Mouse (Mus musculus) hindbrain, postnatal 0 days (tissue): ENCODE results near the gene Nf1. TPM values are rescaled to one million over a fixed set of nuclear protein-coding genes. Genes with fewer than 3 reads are reported as not detected.

Source experiments
- ATAC-seq: fragments of 200-750 bp; cut with Nextera tagmentation; 2 replicates; pipeline ENCODE4 v1.8.0; 2017; ENCODE audit warnings: mild to moderate bottlenecking, moderate TSS enrichment, moderate library complexity
- DNase-seq: peaks from one replicate; pipeline ENCODE4 v3.0.0-alpha.2; 2015; ENCODE audit warnings: low spot score
- H3K27ac ChIP-seq: fragments of 300-500 bp; sonication (generic); 2 replicates; pipeline ENCODE4 v1.5.1; 2014; ENCODE audit warnings: mild to moderate bottlenecking
- H3K27me3 ChIP-seq: fragments of 300-500 bp; sonication (generic); 2 replicates; pipeline ENCODE4 v1.6.1; 2014; ENCODE audit warnings: low read length, mixed read lengths; ENCODE audit not compliant: insufficient read depth
- H3K36me3 ChIP-seq: fragments of 300-500 bp; sonication (generic); 2 replicates; pipeline ENCODE4 v1.6.1; 2014; ENCODE audit warnings: low read length, mixed read lengths; ENCODE audit not compliant: insufficient read depth
- H3K4me1 ChIP-seq: fragments of 300-500 bp; sonication (generic); 2 replicates; pipeline ENCODE4 v1.6.1; 2014; ENCODE audit warnings: antibody characterized with exemption, low read length, mixed read lengths; ENCODE audit not compliant: insufficient read depth
- H3K4me2 ChIP-seq: fragments of 300-500 bp; sonication (generic); 2 replicates; pipeline ENCODE4 v1.6.1; 2014; ENCODE audit warnings: low read depth, mild to moderate bottlenecking, low read length, moderate library complexity, mixed read lengths
- H3K4me3 ChIP-seq: fragments of 300-500 bp; sonication (generic); 2 replicates; pipeline ENCODE4 v1.5.1; 2014; ENCODE audit warnings: low read length
- H3K9ac ChIP-seq: fragments of 300-500 bp; sonication (generic); replicated peaks from 2 replicates; pipeline ENCODE4 v1.6.1; 2014; ENCODE audit warnings: mild to moderate bottlenecking, low read length, moderate library complexity, mixed read lengths
- H3K9me3 ChIP-seq: fragments of 300-500 bp; sonication (generic); 2 replicates; pipeline ENCODE4 v1.6.1; 2016; ENCODE audit warnings: low read length, mixed read lengths
- CTCF ChIP-seq: IDR thresholded peaks from 2 replicates; pipeline ENCODE4 v1.5.1; 2016; ENCODE audit warnings: antibody characterized with exemption, control low read depth, low read depth
- WGBS: fragments of 180-500 bp; shearing (Covaris S2); extraction: QIAGEN DNeasy Blood & Tissue Kit; methylation state at CpG from one replicate; pipeline ENCODE4 v1.1.7; 2014; 5-methylcytosine and 5-hydroxymethylcytosine counted together
- polyA plus RNA-seq: library from polyadenylated mRNA; unstranded; fragments of >200 nt; fragmentation: Nextera tagmentation; extraction: Ambion mirVana; gene quantifications from 2 replicates; pipeline ENCODE4 v1.2.1, GENCODE M21; 2015
- total RNA-seq: library from RNA; depleted of rRNA; stranded (reverse); fragments of >200 nt; gene quantifications from 2 replicates; pipeline ENCODE4 v1.2.3, GENCODE M21; 2014

Gene Nf1
- total and polyA plus RNA-seq, 2 experiments from 2014 or later: 8.7 to 68.4 TPM

GRCm38 (mm10) chr11:79524310-79524575 is 184.8 kb downstream of the Nf1 start:
- H3K27ac ChIP-seq: no peak overlapping the region
- TF ChIP-seq CTCF: no peak
- H3K4me1 ChIP-seq: 0 out of 2 replicates have a peak, but pooled peaks cover 4% of the 10 kb centered on the region
- H3K27me3 ChIP-seq: no peaks in the 10 kb centered on the region
- no peaks in the 10 kb centered on the region for H3K9me3 ChIP-seq
- whole genome bisulfite sequencing: 83% methylated on average over 1 of the region's 1 CpGs
- H3K4me2 ChIP-seq: no peak overlapping the region
- H3K4me3 ChIP-seq: no peak overlapping the region
- H3K9ac ChIP-seq: no peak overlapping the region
- DNase-seq (no peak), ATAC-seq (no peak)
- H3K36me3 ChIP-seq: no peaks in the 10 kb centered on the region

GRCm38 (mm10) chr11:79526549-79526948 is 187.1 kb downstream of the Nf1 start:
- Histone ChIP-seq H3K27ac (no peak overlapping the region), H3K4me3 (no peak overlapping the region), H3K9ac (no peak overlapping the region), H3K36me3 (no peaks in the 10 kb centered on the region), H3K27me3 (no peaks in the 10 kb centered on the region), H3K4me1 (0 out of 2 replicates have a peak, but pooled peaks cover 4% of the 10 kb centered on the region), H3K4me2 (no peak overlapping the region), H3K9me3 (no peaks in the 10 kb centered on the region)
- TF ChIP-seq CTCF: no peak
- DNase-seq (no peak), ATAC-seq (no peak)
- 91% methylated on average over 3 of the region's 3 CpGs for WGBS

- TF ChIP-seq CTCF: no peak
- Histone ChIP-seq H3K27me3 (no peaks in the 10 kb centered on the region), H3K27ac (no peak overlapping the region), H3K4me3 (no peak overlapping the region), H3K9ac (no peak overlapping the region), H3K9me3 (no peaks in the 10 kb centered on the region), H3K4me2 (no peak overlapping the region), H3K36me3 (no peaks in the 10 kb centered on the region), H3K4me1 (0 out of 2 replicates have a peak, but pooled peaks cover 4% of the 10 kb centered on the region)
- DNase-seq (no peak), ATAC-seq (no peak)
- WGBS: 77% methylated on average over 15 of the region's 15 CpGs
These were observed 187.7 kb downstream of the Nf1 start for GRCm38 (mm10) chr11:79527015-79527738.

GRCm38 (mm10) chr11:79527739-79528384 is 188.4 kb downstream of the Nf1 start:
- no peak overlapping the region for H3K4me3 ChIP-seq
- ATAC-seq: no peak
- H3K9ac ChIP-seq: no peak overlapping the region

GRCm38 (mm10) chr11:79528601-79529000 is 189.1 kb downstream of the Nf1 start:
- Histone ChIP-seq H3K27ac (no peak overlapping the region), H3K4me1 (0 out of 2 replicates have a peak, but pooled peaks cover 4% of the 10 kb centered on the region), H3K36me3 (no peaks in the 10 kb centered on the region), H3K4me2 (no peak overlapping the region), H3K27me3 (no peaks in the 10 kb centered on the region), H3K9me3 (no peaks in the 10 kb centered on the region), H3K9ac (no peak overlapping the region), H3K4me3 (no peak overlapping the region)
- ATAC-seq (no peak), DNase-seq (no peak)
- no peak for TF ChIP-seq CTCF
- WGBS: 91% methylated on average over 3 of the region's 3 CpGs

More at GRCm38 (mm10) chr11:79527739-79528384, 188.4 kb downstream of the Nf1 start:
- Histone ChIP-seq H3K27ac (no peak overlapping the region), H3K4me1 (0 out of 2 replicates have a peak, but pooled peaks cover 4% of the 10 kb centered on the region), H3K36me3 (no peaks in the 10 kb centered on the region), H3K27me3 (no peaks in the 10 kb centered on the region), H3K4me2 (no peak overlapping the region), H3K9me3 (no peaks in the 10 kb centered on the region)
- TF ChIP-seq CTCF: no peak
- DNase-seq: no peak
- WGBS: 91% methylated on average over 5 of the region's 5 CpGs

GRCm38 (mm10) chr11:79529226-79529625 is 189.7 kb downstream of the Nf1 start:
- no peak overlapping the region for H3K4me3 ChIP-seq
- 97% methylated on average over 6 of the region's 6 CpGs for WGBS
- H3K9ac ChIP-seq: no peak overlapping the region
- TF ChIP-seq CTCF: no peak
- H3K4me1 ChIP-seq: 0 out of 2 replicates have a peak, but pooled peaks cover 4% of the 10 kb centered on the region
- H3K4me2 ChIP-seq: no peak overlapping the region
- no peak overlapping the region for H3K27ac ChIP-seq
- no peaks in the 10 kb centered on the region for H3K36me3 ChIP-seq
- no peaks in the 10 kb centered on the region for H3K27me3 ChIP-seq
- H3K9me3 ChIP-seq: no peaks in the 10 kb centered on the region
- ATAC-seq (no peak), DNase-seq (no peak)

GRCm38 (mm10) chr11:79529736-79530135 is 190.2 kb downstream of the Nf1 start:
- H3K9me3 ChIP-seq: no peaks in the 10 kb centered on the region
- 90% methylated on average over 2 of the region's 2 CpGs for WGBS
- no peak overlapping the region for H3K4me3 ChIP-seq
- no peak overlapping the region for H3K4me2 ChIP-seq
- ATAC-seq (no peak), DNase-seq (no peak)
- 0 out of 2 replicates have a peak, but pooled peaks cover 4% of the 10 kb centered on the region for H3K4me1 ChIP-seq
- H3K27me3 ChIP-seq: no peaks in the 10 kb centered on the region
- no peak for TF ChIP-seq CTCF
- no peak overlapping the region for H3K27ac ChIP-seq
- no peak overlapping the region for H3K9ac ChIP-seq
- H3K36me3 ChIP-seq: no peaks in the 10 kb centered on the region
